Mouse (Mus musculus) heart, postnatal 10 days (tissue): ENCODE data around the gene Cd38. TPM values are rescaled to one million over a fixed set of nuclear protein-coding genes. Genes with fewer than 3 reads are reported as not detected.
"Not testable (repeated sequence)": the region's sequence is repeated elsewhere in the genome, so short reads cannot be mapped to it uniquely, and the experiment has no call there.

Experiments
- DNase-seq, 2 experiments: peaks; one replicate each; pipeline ENCODE4 v3.0.0; 2021
- intact Hi-C: fragments of 180-260 bp; cut with DNase I; formaldehyde crosslinking; loops from one replicate; pipeline ENCODE4 v1.15.1; 2025
- total RNA-seq, 2 experiments: library from RNA; stranded (reverse); gene quantifications; 2 replicates each; pipeline ENCODE4 v1.2.3; 2021

Cd38 gene
- total RNA-seq, 2 experiments from 2014 or later, result 10.5 to 12.7 TPM

GRCm38 (mm10) chr5:43853868-43854488 lies 14.4 kb upstream of the Cd38 start:
- intact Hi-C loops, result loop anchor here (2.0 kb wide), 1 partner anchor 15 kb away; the partner anchor contains the start of gene Cd38
- DNase-seq, result no peak

DNA sequence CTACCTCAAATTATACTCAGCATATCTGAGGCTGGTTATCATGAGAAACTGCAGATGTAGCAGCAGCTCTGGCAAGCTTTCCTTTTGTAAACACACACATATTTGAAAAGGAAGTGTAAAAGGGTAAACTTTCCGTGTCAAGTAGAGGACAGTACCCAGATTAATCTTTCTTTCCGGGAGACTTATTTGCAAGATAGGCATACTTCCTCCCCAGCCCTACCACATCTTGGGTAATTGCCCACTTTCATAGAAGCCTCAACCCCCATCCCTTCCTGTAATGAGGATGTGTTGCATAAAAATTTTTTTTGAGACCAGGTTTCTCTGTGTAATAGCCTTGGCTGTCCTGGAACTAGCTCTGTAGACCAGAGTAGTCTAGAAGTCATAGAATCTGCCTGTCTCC lies 12.6 kb upstream of the Cd38 start:
- DNase-seq, result peak in 1 of 2 experiments; percentile 19
- intact Hi-C loops, result loop anchor here (2.0 kb wide), 1 partner anchor 13 kb away; the partner anchor contains the start of gene Cd38

GRCm38 (mm10) chr5:43859663-43860062 lies 8.7 kb upstream of the Cd38 start:
- DNase-seq, result no peak
- intact Hi-C loops, result no loop called here

DNA sequence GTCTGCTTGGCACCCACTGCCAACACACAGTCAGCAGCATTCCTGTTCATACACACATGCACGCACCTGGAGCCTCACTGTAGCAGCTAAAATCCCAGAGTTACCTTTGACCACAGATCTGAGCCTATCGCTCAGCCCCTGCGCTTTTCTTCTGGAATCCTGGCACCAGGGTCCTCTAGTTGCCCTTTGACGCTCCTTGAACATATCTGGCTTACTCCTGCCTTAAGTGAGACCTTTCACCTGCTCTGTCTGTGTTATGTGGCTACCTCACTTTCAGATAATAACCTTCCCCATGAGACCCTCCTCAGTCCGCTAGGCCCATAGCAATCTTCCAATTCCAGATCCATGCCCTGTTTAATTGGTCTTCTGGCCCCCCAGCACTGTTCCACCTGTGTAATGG lies 8.3 kb upstream of the Cd38 start:
- intact Hi-C loops, result no loop called here
- DNase-seq, result no peak

DNA sequence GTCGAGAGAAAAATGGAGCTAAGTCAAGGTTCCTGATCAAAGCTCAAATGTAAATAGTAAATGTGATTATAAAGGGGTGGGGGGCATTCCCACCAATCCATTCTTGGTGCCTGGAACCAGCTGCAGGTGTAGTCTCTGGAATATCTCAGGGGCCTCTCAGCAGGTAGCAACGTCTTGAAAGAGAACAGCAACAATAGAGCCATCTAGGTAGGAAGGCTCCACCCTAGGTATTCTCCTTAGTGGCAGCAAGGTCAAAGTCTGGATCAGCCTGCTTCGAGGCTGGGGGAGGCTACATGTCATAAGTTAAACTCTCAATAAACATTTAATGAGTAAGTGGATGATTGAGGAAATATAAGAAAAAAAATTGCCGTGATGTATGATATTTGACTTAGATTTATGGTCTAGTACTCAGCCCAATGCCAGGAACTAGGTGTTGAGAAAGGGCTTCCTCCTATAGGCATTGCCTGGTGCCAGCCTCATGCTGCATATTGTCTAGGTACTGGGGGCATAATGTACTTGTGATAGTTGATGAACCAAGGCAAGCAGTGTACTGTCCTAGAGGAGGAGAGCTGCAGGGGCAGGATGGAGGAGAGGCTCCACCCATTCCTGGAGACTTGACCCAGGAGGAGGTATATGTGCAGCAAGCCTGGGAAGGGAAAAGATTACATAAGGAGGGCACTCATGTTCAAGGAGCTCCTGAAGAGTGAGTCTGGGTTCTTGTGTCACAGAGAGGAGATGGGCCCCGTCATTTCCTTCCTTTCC lies 7.5 kb upstream of the Cd38 start:
- DNase-seq, result no peak
- intact Hi-C loops, result no loop called here

DNA sequence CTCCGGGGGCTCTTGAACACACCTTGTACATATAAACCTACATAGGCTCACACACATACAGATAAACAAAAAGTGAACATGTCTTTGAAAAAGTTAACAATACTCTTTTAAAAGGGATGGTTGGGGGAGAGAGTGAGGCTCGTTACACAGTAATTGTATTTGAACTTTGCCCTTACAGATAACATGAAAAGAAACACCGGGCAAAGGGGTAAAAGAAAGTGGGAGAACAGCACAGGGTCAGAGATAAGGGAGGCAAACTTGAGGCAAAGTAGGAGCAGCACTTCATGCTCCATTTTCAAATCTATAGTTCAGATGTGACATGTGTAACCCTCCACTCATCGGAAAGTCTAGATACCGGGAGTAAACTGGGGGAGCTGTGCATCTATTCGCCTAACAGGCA lies 4.7 kb upstream of the Cd38 start:
- intact Hi-C loops, result no loop called here
- no peak for DNase-seq

- intact Hi-C loops, result no loop called here
- no peak for DNase-seq
Measured at GRCm38 (mm10) chr5:43865316-43865715, 3.0 kb upstream of the Cd38 start.

DNA sequence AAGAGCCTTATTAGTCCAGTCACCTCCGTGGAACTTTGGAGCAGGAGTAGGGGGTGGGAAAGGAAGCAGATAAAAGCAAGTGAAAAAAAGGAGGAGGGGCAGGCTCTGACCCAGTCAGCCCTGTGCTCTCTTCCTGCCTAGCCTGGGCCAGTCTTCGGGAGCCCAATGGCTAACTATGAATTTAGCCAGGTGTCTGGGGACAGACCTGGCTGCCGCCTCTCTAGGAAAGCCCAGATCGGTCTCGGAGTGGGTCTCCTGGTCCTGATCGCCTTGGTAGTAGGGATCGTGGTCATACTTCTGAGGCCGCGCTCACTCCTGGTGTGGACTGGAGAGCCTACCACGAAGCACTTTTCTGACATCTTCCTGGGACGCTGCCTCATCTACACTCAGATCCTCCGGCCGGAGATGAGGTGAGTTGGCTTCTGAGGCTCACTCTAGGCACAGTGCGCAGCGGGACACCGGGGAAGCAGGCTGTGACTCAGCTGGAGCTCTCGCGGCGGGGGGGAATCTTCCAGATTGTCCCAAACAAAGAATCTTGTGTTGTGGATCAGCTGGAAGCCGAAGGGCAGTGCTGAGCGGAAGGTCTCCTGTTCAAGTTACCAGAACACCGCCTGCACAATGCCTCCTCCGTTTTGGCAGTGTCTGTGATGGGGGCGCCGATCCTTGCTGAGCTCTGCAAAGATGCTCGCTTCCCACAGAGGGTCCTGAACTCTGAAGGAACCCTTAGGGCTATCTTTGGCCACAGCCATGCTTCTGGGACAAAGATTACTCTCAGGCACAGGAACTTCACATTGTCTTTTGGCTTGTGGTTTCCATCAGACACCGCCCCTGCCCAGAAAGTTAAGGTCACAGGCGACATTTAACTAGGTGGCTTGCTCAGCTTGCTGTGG lies 603 bp downstream of the Cd38 start:
- intact Hi-C loops, result loop anchor here (2.0 kb wide), 1 partner anchor 14 kb away; no protein-coding TSS in a partner anchor
- peak; percentile 48 to 54 for DNase-seq

- DNase-seq, result no peak
- intact Hi-C loops, result no loop called here
Measured at GRCm38 (mm10) chr5:43871845-43872244, 3.5 kb downstream of the Cd38 start.

DNA sequence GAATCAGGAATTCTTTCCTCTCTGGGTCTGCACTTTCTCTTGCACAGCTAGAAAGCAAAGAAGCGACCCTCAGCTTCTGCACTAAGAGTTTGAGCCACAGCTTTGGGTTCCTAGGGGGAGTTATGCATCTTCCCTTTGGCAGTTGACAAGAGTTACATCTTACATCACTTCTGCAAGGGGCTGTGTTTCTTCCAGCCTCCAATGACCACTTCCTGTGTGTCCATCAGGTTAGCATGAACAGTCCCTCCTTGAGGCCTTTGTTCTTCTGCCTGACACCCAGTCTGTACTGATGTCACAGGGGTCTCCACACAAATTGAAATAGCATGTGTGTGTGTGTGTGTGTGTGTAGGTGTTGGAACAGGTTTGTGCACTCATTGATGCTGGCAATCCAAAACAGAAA lies 4.3 kb downstream of the Cd38 start:
- intact Hi-C loops, result no loop called here

DNA sequence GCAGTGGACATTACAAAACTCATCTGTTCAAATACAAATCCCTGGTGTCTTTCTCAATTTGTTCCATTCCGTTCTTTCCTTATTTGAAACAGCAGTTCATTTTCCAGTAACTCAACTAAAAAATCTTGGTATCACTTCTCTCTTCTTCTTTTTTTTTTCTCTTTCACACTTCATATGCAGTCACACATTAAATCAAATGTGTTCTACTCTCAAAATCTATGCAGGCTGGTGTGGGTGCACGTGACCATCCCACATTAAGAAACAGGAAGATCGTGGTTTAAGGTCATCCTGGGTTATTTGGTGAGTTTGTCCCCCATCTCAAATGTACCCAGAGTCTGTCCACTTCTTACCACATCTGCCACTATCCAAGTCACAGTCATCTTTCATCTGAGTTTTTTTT lies 13.7 kb downstream of the Cd38 start:
- DNase-seq, result no peak
- intact Hi-C loops, result no loop called here

More for the DNA sequence above, 4.3 kb downstream of the Cd38 start:
- DNase-seq, result no peak

DNA sequence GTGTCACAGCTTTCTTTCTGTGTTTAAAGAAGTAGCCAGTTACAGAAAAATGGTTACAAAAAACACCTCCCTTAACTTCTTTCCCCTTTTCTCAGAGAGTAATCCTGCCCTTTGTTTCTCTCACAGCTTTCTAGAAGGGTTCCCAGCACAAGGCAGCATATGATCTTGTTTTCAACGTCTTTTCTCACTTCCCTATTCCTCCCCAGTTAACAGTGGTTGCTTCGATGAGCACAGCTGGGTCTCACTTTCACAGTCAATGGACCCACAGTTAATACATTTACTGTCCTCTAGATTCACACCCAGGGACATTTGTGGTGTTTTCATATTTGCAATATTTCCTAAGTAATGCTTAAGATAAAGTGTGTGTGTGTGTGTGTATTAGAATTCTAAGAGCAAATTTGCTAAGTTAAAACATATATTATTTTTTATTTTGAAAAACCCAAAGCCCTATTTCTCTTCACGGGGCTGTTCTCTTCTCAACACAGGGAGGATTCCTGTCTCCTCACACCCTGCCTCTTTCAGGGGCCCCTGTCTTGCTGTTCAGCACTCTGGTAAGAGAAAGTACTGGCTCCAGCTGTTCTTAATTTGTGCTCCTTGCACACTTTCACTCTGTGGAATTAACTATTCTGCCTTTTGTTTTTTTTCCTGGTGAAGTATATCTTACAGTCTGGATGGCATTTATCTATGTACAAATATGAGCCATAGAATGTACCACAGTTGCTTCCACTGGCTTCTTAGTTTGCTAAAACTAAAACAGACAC lies 16.9 kb downstream of the Cd38 start:
- no peak for DNase-seq
- intact Hi-C loops, result no loop called here

DNA sequence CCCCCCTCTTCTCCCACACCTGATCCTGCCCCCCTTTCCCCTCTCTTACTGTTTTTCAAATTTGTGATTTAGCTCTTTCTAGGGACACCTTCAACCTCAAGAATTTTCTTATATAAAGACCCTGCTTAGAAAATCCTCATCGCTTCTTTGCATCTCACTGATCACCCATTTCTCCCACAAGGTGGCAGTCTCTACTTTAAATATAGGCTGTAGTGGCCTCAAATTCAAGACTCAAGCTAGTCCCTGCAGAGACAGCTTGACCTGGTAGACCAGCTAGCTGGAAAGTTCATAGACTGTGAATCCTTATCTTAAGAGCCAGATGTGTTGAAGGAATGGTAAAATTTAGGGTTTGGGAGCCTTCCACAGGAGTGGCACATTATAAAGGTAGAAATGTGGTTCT lies 24.0 kb downstream of the Cd38 start:
- DNase-seq, result peak; percentile 27 to 56
- intact Hi-C loops, result loop anchor here (5.0 kb wide), 2 partner anchors 50 to 375 kb away; no protein-coding TSS in a partner anchor

GRCm38 (mm10) chr5:43894113-43894512 lies 25.8 kb downstream of the Cd38 start:
- peak; percentile 51 to 65 for DNase-seq
- intact Hi-C loops, result loop anchor here (1.0 to 5.0 kb wide), 3 partner anchors 52 to 373 kb away; no protein-coding TSS in a partner anchor

DNA sequence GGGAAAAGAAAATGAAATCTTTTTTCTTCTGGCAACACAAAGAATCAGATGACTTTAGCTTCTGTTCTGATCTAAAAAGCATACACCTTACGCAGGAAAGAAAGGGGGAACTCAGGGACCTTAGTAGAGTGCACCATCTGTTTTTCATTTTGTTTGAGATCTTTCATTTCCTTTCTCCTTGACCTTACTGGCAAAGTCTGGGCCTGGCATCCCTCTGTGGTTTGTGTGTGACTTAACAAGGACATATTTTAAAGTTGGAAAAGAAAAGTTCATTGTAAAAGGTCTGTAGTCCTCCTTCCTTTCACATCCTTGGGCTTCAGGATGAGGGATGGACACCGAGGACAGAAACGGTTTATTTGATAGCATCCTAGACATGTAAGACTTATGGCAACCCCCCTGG lies 27.6 kb downstream of the Cd38 start:
- intact Hi-C loops, result no loop called here
- no peak for DNase-seq

- DNase-seq, result no peak
- intact Hi-C loops, result no loop called here
Measured at GRCm38 (mm10) chr5:43904685-43905084, 36.3 kb downstream of the Cd38 start.

- intact Hi-C loops, result no loop called here
- DNase-seq, result no peak
Measured at GRCm38 (mm10) chr5:43909213-43909612, 40.9 kb downstream of the Cd38 start.

- DNase-seq, result no peak
- intact Hi-C loops, result no loop called here
Measured at GRCm38 (mm10) chr5:43910006-43910405, 41.7 kb downstream of the Cd38 start.

- intact Hi-C loops, result not testable (repeated sequence)
Measured at GRCm38 (mm10) chr5:43912844-43913243, 44.5 kb downstream of the Cd38 start, which contains the start of gene Gm7879. Gm7879 (plus strand) TSS chr5:43913144.

GRCm38 (mm10) chr5:43915261-43915886 lies 47.0 kb downstream of the Cd38 start:
- no peak for DNase-seq
- intact Hi-C loops, result no loop called here

More at GRCm38 (mm10) chr5:43912844-43913243, 44.5 kb downstream of the Cd38 start, which contains the start of gene Gm7879:
- not testable (repeated sequence) for DNase-seq
